Mouse (Mus musculus): Measurements from ENCODE around the gene Gm10073.
A peak's percentile ranks its signal among the peaks of the same experiment; 100 is the strongest.
"Not testable (repeated sequence)": the region's sequence is repeated elsewhere in the genome, so short reads cannot be mapped to it uniquely, and the experiment has no call there.

Gene Gm10073

DNA sequence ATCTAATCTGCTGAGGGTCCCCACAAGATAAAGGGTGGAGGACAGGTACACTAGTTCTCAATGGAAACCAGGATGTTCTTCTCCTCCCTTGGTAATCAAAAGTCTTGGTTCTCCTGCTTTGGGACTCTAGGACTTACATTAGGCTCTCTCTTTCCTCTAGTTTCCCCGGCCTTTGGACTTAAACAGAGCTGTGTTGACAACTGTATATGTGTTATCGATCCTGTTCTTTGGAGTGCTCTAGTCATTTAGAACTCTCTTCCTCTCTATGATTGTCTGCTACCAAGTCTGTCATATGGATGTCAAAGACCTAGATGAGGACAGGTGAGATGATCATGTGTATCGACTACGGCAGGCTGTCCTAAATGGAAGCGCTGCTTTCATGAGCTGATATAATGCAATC is 23.8 kb upstream of the Gm10073 start:
- DNase-seq (ENCODE audit: low spot score in 2 of 2) = no peak

DNA sequence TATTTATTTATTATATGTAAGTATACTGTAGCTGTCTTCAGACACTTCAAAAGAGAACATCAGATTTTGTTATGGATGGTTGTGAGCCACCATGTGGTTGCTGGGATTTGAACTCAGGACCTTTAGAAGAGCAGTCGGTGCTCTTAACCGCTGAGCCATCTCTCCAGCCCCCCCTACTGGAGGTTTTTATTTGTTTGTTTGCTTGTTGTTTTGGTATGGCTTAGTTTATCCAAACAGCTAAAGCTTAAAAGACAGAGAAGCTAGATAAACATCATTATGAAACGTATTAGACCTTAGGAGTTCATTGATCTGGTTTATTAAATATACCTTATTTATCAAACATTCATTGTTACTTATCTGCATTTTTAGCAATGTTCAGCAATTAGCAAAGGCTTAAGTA is 22.4 kb upstream of the Gm10073 start:
- not testable (repeated sequence) for DNase-seq (ENCODE audit: low spot score in 2 of 2)

DNA sequence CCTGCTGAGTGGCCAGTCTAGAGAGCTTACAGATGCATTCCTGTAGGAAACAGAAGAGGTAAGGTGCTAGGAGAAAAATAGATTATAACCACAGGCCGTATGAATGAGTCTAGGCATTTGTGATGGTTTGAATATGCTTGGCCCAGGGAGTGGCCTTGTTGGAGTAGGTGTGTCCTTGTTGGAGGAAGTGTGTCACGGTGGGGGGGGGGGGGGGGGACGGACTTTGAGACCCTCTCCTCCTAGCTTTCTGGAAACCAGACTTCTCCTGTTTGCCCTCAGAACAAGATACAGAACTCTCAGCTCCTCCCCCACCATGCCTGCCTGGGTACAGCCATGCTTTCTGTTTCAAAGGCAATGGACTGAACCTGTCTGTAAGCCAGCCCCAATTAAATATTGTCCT is 19.2 kb upstream of the Gm10073 start:
- no peak for DNase-seq (ENCODE audit: low spot score in 2 of 2)

DNA sequence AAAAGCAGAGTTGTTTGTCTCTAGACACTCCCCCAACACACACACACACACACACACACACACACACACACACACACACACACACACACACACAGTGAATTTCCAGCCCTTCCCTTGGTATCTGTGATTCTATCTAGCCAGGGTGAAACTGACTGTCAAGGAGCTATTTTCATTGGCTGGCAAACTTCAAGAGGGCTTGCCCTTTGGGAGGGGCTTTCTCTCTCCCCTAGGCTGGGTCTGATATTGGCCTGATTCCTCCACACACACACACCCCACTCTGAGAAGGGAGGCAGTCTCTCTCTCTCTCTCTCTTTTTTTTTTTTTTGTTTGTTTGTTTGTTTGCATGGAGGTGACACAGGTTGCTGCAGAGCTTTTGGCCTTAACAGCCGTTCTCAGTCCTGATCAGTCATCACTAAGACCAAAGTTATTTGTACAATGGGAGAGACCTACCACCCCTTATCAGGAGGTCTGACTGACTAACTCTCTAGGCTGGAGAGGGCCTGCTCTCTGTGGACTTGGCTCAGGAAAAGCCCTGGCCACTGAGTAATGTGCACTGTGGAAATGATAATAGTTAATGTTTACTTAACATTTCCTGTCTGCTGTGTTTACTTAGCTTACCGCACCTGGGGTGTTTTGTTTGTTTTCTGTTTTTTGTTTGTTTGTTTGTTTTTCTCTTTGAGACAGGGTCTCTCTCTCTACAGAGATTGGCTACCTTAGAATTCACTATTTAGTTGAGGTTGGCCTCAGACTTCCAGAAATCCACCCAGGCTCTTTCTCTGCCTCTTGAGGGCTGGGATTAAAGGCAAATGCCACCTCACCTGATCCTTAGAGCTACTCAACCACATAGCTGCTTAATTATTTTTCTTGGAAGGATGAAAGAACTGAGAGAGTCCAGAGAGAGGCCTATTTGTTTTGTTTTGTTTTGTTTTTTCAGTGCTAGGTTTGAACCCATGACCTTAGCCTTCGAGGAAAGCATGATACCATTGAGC is 15.5 kb upstream of the Gm10073 start:
- DNase-seq (ENCODE audit: low spot score in 2 of 2) = no peak

DNA sequence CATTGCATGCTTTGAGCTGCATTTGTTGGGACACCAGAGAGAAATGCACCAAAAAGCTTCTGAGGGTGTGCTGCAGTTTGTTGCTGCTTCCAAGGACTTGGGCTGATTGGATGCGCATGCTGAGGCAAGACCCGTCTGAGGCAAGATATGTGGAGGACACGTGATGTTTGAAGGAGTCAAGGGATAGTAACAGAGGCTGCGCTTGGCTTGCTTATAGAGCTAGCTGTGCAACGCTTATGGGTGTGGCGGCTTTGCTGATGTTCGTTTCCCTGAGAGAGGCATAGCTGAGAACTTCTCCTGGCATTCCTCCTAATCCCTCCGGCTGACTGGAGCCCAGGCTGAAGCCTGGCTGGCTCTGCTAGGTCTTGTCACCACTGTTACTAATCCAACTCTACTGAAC is 13.6 kb upstream of the Gm10073 start:
- no peak for DNase-seq (ENCODE audit: low spot score in 2 of 2)

DNA sequence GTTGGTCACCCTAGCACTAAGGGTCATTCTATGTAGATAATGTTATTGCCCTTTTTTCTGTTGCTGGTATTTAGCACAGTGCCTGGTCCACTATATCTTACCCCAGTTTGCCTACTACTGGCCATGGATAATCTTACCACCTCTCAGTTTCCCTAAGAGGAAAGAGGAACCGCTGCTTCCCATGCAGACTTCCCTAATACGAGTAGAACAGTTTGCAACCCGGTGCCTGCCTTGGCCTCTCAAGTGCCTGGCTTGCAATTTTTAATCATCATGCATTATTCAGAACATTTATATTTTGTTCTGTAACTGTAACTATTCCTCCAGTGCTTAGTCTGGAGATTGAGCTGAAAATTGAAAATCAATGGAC is 12.4 kb upstream of the Gm10073 start:
- no peak for DNase-seq (ENCODE audit: low spot score in 2 of 2)

DNA sequence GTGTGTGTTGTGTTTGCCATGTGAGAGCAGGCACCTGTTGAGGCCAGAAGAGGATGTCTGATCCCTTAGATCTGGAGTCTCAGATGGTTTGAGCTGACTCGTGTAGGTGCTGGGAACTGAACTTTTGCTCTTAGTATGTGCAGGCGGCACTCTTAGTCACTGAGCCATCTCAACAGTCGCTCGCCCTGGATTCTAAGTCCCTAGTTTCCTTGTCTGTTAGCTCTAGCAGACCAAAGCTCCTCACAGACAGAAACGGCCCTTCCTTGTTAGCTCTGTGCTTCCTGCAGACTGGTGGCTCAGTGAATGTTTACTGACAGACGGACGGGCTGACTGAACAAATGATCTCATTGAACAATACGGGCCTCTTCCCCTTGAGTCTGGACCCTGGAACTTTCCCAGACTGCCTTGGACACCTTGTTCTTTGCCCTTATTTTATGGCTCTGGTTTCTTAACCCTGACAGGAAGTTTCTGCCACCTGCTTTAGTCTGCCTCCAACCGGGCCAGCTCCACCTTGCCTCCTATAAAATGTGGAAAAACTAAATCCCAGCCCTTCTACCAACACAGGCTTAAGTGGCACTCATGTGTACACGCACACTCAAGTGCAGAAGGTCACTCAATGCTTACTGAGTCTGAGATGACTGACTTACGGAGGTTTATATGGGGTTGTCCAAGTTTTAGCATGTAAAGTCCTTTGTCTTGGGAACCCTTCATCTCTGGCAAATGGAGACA is 11.8 kb upstream of the Gm10073 start:
- DNase-seq (ENCODE audit: low spot score in 2 of 2) = no peak

DNA sequence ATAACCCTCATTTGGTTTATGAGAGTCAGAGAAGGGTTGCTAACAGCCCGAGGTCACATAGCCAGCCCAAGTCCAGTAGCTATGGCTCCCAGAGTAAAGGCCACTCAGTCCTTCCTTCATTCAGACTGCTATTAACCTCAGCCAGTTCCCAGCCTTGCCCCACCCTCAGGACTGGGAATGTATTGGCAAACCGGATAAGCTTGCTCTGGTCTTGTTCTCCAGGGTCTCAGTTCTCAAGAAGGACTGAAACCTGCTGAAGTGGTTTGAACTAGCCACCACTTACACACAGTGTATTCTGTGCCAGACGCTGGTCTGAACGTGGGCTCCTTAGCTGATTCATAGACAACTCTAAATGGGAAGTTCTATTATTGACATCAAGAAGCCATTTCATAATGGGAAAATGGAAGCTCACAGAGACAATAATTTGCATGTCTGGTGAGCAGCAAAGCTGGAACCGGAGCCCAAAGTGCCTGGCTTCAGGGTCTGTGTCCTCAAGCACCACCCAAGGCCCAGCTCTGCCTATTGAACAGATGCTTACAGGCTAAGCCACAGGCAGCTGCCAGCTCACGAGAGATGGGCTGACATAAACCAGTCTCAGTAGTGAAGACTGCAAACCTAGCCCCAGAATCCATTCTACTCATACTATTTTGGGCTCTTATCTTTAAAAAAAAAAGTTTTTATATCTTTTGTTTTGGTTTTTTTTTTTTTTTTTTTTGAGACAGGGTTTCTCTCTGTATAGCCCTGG is 8.3 kb upstream of the Gm10073 start:
- no peak for DNase-seq (ENCODE audit: low spot score in 2 of 2)

DNA sequence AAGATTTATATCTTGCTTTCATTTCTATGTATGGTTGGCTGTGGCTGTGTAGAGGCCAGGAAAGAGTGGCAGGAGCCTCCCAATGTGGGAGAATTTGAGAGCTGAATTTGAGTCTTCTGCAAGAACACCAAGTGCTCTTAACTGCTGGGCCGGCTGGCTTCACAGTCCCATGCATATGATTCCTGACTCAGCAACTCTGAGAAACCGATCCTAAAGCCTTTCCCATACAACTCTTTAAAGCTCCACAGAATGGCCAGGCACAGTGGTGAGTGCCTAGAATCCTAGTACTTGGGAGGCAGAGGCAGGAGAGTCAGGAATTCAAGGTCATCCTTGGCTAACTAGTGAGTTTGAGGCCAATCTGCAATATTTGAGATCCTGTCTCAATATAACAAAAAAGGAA is 6.2 kb upstream of the Gm10073 start:
- no peak for DNase-seq (ENCODE audit: low spot score in 2 of 2)

DNA sequence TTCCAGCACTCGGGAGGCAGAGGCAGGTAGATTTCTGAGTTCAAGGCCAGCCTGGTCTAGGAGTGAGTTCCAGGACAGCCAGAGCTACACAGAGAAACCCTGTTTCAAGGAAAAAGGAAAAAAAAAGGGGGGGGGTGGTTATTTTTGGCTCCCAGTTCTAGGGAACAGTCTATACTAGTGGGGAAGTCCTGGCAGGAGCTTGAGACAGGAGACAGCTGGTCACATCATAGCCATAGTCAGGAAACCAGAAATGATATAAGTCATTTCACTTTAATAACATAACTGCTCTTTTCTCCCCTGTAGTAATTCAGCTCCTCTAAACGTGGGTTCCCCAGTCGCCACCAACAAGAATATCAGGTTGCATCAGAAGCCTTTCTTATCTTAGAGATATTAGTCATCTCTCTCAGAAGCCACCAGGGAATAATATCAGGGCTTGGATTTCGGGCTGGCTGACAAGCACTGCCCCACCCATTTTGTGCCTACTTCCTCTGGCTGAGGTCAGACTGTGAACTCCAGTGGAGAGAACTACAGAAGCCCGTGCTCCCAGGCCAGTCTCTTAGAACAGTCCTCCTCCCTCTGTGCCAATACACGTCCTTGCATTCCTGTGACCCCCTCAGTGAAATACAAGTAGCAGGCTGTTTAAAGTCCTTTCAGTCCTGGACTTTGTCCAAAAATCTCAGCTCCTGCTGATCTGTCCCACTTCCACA is 3.7 kb upstream of the Gm10073 start:
- DNase-seq (ENCODE audit: low spot score in 2 of 2) = no peak

DNA sequence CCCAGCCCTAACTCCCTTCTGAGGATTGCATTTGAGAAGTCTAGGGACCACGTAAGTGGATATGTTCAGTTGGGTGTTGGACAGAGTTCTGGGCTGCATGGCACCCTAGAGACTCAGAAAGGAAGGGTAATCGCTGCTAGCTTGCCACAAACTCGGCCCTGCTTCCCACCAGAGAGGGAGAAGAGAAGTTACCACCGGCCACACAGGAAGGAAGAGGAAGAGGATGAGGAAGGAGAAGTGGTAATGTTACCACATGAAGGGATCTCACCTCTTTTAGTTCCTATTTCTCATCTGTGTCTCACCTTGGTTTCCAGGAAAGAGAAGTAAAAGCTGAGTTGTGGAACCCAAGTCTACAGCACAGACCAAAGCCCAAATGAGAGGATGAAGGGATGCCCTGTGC is 1.0 kb upstream of the Gm10073 start:
- DNase-seq (ENCODE audit: low spot score in 2 of 2) = no peak

DNA sequence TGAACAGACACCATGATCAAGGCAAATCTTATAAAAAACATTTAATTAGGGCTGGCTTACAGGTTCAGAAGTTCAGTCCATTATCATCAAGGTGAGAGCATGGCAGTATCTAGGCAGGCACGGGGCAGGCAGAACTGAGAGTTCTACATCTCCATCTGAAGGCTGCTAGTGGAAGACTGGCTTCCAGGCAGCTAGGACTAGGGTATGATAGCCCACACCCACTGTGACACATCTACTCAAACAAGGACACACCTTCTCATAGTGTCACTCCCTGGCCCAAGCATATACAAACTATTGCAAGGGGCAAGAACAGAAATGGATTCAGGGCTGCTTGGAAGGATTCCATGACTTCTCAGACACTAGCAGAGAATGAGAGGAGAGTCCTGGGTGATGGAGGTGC is 1.1 kb downstream of the Gm10073 start:
- DNase-seq (ENCODE audit: low spot score in 2 of 2) = not testable (repeated sequence)

DNA sequence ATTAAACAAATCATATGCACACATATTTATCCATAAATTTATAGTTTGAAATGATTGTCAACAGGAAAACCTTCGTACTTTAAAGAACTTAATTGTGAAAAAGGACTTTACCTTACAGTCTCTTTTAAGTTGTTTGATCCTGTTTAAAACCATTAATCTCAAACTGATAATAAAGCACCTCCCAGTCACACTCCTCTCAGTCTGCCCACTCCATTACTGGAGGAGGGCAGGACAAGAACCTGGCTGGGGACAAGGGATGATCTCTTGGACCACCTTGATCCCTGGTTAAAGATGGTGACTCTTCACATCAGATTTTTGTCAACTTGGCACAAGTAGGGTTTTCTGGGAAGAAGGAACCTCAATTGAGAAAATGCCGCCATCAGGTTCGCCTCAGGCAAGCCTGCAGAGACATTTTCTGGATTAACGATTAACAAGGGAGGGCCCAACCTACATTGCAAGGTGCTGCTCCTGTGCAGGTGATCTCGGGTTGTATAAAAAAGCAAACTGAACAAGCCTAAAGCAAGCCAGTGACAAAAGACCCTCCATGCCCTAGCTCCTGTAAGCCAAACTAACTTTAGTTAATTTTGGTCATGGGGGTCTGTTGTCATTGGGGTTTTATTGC is 1.6 kb downstream of the Gm10073 start:
- no peak for DNase-seq (ENCODE audit: low spot score in 2 of 2)

DNA sequence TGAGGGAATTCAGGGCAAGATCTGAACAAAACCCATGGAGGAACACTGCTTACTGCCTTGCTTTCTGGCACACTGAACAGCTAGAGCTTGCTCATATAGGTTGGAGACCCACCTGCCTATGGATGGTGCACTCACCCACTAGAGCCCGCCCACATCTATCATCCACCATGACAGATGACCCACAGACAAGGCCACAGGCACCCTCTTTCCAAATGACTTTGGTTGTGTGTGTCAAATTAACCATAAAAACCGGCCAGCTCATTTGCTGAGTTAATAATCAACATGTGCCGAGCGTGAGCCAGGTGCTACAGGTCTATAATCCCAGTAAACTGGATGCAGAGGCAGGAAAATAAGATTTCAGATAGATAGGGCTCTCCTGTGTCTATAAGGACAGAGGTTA is 2.9 kb downstream of the Gm10073 start:
- no peak for DNase-seq (ENCODE audit: low spot score in 2 of 2)

DNA sequence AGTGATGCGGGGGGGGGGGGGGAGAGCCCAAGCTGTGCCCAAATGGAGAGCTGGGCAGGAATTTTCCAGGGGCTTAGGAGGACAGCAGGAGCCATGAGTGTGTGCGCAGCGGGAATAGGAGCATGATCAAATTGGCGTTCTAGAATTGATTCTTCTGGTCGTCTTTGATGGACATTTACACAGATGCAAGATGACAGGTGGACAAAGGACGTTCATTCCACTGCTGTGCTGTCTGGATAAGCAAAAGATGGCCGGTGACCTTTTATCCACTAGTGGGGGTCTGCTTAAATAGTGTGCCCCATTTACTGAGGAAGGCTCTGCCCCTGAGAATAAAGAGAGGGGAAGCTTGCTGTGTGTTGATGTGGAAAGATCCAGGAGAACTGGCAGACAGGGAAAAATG is 4.3 kb downstream of the Gm10073 start:
- no peak for DNase-seq (ENCODE audit: low spot score in 2 of 2)

DNA sequence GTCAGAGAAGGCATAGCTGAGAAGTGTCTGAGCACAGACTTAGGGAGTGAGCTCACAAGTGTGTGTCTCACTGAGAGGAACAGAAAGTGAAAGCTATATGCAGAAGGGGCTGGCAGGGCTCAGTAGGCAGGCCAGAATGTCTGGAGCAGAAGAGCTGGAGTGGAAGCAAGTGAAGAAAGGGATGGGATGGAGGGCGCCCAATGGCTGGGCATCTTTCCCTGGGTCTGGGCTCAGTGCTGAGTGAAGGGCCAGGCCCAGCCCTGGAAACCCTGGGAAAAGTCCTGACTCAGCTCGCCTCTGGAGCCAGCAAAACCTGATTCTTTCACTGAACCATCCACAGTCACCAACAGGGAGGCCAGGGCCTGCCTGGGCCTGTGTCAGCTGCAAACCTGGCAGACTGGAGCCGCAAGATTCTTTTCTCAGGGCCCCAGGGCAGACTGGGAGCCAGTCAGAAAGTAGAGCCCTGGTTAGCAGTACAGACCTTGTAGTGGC is 9.5 kb downstream of the Gm10073 start:
- no peak for DNase-seq (ENCODE audit: low spot score in 2 of 2)

DNA sequence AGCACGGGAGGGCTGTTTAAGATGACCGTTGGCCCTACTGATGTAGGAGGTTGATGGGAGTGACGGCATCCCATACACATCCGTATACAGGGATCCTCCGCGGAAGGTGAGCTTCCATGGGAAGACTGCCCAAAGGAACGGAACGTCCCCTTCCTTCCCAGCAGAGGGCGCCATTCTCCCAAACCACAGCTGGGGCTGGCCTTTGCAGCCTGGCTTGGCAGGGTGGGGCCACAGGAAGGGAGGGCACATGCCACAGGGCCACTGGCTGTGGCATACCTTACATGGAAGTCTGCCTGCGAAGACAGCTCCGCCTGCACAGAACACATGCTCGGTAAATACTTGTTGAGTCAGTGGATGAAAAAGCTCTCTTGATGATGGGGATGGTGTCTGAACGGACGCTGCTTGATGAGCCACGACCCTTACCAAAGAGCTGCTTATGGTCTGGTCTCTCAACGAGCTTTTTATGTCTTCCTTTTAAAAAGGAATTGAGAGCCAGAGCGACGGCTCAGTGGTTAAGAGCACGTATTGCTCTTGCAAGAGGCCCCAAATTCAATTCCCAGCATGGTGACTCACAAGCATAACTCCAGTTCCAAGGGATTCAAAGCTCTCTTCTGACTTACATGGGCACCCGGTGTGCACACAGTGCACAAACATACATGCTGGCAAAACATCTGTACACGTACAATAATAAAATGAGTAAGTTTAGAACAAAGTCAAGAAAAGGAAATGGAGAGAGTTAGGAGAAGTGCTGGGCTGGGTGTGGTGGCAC is 12.0 kb downstream of the Gm10073 start:
- peak; percentile 61 to 84 for DNase-seq (ENCODE audit: low spot score in 2 of 2)

DNA sequence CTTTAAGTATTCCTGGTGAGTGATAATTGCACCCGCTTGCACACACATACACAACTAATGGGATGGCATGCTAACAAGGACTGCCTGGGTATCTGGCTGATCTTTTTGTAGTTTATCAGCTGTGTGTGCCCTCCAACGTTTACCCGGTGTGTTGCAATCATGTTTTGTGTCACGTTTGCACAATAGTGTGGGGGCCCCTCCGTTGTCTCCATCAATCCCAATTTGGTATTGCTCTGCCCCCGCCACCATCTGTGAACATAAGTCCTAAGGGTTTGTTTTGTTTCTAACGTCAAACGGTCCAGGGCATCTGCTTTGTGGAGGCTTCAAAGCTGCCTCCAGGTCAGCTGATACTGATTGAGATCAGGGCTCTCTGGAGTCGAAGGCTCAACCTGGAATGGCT is 13.4 kb downstream of the Gm10073 start:
- DNase-seq (ENCODE audit: low spot score in 2 of 2) = no peak

DNA sequence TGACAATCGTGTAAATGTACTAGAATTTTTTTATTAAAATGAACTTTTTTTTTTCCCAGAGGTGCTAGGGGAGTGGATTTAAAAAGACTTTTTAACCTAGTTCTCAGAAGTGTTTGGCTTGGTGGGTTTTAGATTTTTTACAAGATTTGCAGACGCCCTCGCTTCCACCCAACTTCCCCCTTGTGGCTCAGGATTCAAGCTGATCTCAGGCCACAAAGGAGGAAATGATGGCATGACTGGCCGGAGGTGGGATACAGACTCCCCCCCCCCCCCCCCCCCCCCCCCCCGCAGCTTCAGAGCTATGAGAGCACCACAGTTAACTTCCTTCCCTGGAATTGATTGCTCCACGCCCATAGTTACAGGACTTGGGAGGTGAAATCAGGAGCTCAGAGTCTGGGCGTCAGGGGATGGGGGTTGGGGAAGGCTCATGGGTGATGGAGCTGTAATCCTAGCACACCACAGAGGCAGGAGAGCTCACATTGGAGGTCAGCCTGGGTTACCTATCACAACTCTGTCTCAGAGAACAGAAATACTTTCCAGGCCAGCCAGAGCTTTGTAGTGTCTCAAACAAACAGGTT is 17.1 kb downstream of the Gm10073 start:
- DNase-seq (ENCODE audit: low spot score in 2 of 2) = no peak

DNA sequence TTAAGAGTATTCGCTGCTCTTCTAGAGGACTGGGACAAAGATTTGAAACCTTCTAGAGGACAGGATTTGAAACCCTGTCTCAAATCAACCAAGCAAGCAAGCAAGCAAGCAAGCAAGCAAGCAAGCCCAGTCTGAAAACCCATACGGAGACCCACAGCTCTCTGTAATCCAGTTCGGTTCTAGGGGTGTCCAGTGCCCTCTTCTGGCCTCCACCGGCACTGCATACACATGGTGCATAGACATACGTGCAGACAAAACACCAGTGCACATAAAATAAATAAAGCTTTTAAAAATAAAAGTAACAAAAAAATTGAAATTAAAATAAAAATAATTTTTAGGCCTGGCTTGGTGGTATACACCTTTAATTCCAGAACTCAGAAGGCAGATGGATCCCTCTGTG is 19.2 kb downstream of the Gm10073 start:
- no peak for DNase-seq (ENCODE audit: low spot score in 2 of 2)

Measured in spleen, postnatal 4 days (tissue).